In genomic region chr6:100934424-100934823, GRCm38 (mm10) we compare ENCODE assay signal across 15 mouse cellular contexts.
DNase-seq lines count a peak whose midpoint lies in the region; TF ChIP-seq lines count a peak whose summit lies in the region.
"Had no signal": no experiment of that assay in that cellular context is flagged by ENCODE, and none has a peak within 500 bp of the region (broad histone marks: within the 10 kb centered on the region; RNA-seq: fewer than 3 reads in every experiment).

No protein-coding gene starts in this region.

- H3ac ChIP-seq in myocyte (ENCODE audit: control insufficient read depth, insufficient read length) = no peak overlapping the region

- H3K4me2 ChIP-seq in myocyte (ENCODE audit: low read depth) = no peak overlapping the region

- no peaks in the 10 kb centered on the region for H3K79me2 ChIP-seq in myocyte (ENCODE audit: control insufficient read depth, insufficient read depth)

- no peak overlapping the region for H3K4me3 ChIP-seq in myocyte

- peaks cover 26% of the 10 kb centered on the region for H3K27me3 ChIP-seq in myocyte (ENCODE audit: control insufficient read depth, insufficient read depth, insufficient read length)

- no peak for TF ChIP-seq POLR2A in myocyte (IDR thresholded peaks at IDR 0.05; ENCODE audit: insufficient read length, low read depth)

- peak; percentile 64 for DNase-seq in heart, adult 11 months
- DNase-seq in heart, postnatal 10 days = no peak
- no peak for DNase-seq in thymus, postnatal 14 days
- DNase-seq: adrenal gland, adult 2 months; adrenal gland, adult 8-10 months; adrenal gland, postnatal 10 days; adrenal gland, postnatal 14 days; adrenal gland, postnatal 25 days; adrenal gland, postnatal 36 days; B cell, adult 2 months; cerebellum, adult 11 months; cerebellum, adult 11-12 months; cerebellum, adult 18-20 months had no signal

- H3K36me3 ChIP-seq in myocyte (ENCODE audit: control insufficient read depth, insufficient read depth) = no peaks in the 10 kb centered on the region
- H3K36me3 ChIP-seq: G1E had no signal

- intact Hi-C loops in heart, postnatal 10 days (cut with DNase I) = no loop called here

TF ChIP-seq in myocyte, 11 proteins besides CTCF, POLR2A, EP300 and RAD21:
- no peak for TF ChIP-seq SRF (IDR thresholded peaks at IDR 0.05; ENCODE audit: control insufficient read depth, insufficient read length, low read depth)
- no peak for TF ChIP-seq REST (IDR thresholded peaks at IDR 0.05; ENCODE audit: insufficient read depth, insufficient read length)
- TF ChIP-seq POLR2AphosphoS2 (IDR thresholded peaks at IDR 0.05; ENCODE audit: insufficient read length, low read depth) = no peak
- peak; percentile 69; the same call in 1 of the 2 replicates for TF ChIP-seq CEBPB (IDR thresholded peaks at IDR 0.05; ENCODE audit: insufficient read depth, poor library complexity, severe bottlenecking)
- TF ChIP-seq E2F4 (IDR thresholded peaks at IDR 0.05; ENCODE audit: insufficient read depth) = no peak
